Mouse (Mus musculus): ENCODE measurements around the gene Arnt2. TPM values are rescaled to one million over a fixed set of nuclear protein-coding genes. Genes with fewer than 3 reads are reported as not detected.
A peak's percentile ranks its signal among the peaks of the same experiment; 100 is the strongest.

Gene Arnt2
- total RNA-seq, 1 experiment from 2014 or later, result not detected

GRCm38 (mm10) chr7:84203981-84204380, 206.0 kb downstream of the Arnt2 start:
- no peak for ATAC-seq (ENCODE audit: extremely low read depth, insufficient number of reproducible peaks, low FRiP score, poor library complexity, severe bottlenecking)

DNA sequence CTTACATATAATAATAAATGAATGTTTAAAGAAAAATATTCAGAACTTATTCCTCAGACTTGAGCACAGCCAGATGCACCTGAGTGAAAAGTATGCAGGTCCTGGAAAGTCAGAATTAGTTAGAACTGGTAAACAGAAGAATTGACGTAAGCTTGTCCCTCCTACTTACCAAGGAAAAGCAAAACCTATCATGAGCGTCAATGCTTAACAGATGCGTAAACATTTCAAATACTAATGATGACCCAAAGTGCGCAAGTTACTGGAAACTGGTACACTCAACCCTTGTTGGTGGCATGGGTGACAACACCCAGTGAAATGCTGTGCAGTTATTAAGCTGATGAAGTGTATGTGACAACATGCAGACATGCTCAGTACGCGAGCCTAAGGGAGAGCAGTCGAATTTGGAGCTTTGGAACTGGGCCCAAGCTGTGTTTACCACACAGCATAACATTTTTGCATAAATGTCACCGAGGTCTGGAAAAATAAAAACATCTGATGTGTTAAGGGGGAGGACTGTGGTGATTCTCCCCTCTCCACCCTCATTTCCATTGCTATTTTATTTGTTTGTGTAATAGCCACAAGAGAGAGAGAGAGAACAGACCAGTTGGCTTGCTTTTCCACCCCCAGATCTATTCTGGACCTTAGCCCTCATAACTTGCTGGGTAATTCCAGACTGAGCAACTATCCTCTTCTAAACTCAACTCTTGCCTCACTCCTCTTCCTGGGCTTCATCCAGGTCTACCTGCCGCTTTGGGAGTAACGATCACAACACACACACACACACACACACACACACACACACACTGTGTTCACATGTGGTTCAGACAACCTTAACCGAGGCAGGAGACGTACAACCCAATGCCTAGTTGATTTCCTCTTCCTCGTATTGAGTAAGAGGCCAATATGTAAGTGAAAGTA, 208.6 kb downstream of the Arnt2 start:
- no peak for ATAC-seq (ENCODE audit: extremely low read depth, insufficient number of reproducible peaks, low FRiP score, poor library complexity, severe bottlenecking)

DNA sequence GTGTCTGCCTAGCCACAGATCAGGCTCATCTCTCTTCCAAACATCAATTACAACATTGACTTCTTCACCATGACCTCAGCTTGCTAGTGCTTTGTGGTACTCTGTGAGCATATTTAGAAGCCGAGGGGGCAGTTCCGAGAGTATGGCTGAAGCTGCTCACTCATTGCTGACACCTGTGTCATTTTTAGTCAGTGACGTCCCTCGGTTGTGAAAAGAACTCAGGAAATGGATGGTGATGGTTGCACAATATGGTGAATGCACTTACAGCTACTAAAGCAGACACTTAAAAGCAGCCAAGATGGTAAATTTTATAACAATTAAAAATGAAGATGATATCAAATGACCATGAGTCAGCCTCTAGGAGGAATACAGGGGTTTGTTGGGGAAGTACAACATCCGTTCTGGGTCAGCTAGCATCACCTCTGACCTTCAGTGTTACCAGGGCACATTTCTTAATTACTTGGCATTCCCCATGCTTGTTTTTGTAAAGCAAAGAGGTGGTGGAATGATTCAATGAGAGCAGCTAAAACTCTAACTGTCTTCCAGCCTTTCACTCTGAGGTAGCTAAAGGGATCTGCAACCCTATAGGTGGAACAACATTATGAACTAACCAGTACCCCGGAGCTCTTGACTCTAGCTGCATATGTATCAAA, 212.6 kb downstream of the Arnt2 start:
- peak; percentile 60; the same call in 1 of the 2 replicates for ATAC-seq (ENCODE audit: extremely low read depth, insufficient number of reproducible peaks, low FRiP score, poor library complexity, severe bottlenecking)

Other genes starting within 250 kb of the Arnt2 start
- not detected in 2 replicates for gene Gm2115, start 118.8 kb upstream of the Arnt2 start, total RNA-seq (2017)
- 0.74 and 1.6 TPM in 2 replicates for gene Fah, start 196.5 kb upstream of the Arnt2 start, total RNA-seq (2017)